Mouse (Mus musculus): ENCODE data around the gene Agfg2. TPM values are rescaled to one million over a fixed set of nuclear protein-coding genes. Genes with fewer than 3 reads are reported as not detected.
A peak's percentile ranks its signal among the peaks of the same experiment; 100 is the strongest.
"Not testable (repeated sequence)": the region's sequence is repeated elsewhere in the genome, so short reads cannot be mapped to it uniquely, and the experiment has no call there.

The Agfg2 gene
- polyA plus RNA-seq, 1 experiment from 2014 or later, result 10.4 TPM

DNA sequence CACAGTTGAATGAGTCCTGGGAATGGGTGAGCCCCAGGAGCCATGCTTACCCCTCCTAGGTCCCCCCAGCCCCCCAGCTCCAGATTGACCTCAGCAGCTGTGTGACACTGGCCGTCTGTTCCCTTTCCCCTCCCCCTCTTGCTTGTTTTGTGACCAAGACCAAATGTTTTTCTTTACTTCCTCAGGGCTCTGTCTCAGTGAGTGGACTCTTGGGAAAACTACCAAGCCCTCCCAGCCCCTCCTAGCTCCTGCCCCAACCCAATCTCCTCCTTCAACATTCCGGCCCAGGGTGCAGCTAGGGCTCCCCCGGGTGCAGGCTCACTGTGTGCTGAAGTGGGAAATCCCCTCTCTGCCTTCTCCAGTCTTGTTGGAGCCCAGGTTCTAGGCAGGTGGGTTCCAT is 53.9 kb downstream of the Agfg2 start:
- Histone ChIP-seq H3K4me2 (ENCODE audit: low read depth, low read length) (peak overlapping the region; percentile 94), H3K27me3 (replicated peaks; ENCODE audit: control insufficient read depth, insufficient read depth, low read length) (no peaks in the 10 kb centered on the region), H3K9ac (ENCODE audit: low read depth, low read length) (peak overlapping the region; percentile 81), H3K36me3 (ENCODE audit: control insufficient read depth, insufficient read depth, low read length) (peaks cover 21% of the 10 kb centered on the region), H3K9me3 (ENCODE audit: control insufficient read depth, low read length) (no peaks in the 10 kb centered on the region), H3K4me1 (ENCODE audit: control insufficient read depth, insufficient read depth, low read length) (peaks cover 34% of the 10 kb centered on the region), H3K27ac (replicated peaks; ENCODE audit: low read depth, low read length) (peak overlapping the region; percentile 89), H3K4me3 (ENCODE audit: low read depth, low read length) (peak overlapping the region; percentile 99)
- WGBS, result 31% methylated on average over 3 of the region's 3 CpGs
- no peak for ATAC-seq (ENCODE audit: low read depth)
- no peak for DNase-seq (ENCODE audit: low spot score)

DNA sequence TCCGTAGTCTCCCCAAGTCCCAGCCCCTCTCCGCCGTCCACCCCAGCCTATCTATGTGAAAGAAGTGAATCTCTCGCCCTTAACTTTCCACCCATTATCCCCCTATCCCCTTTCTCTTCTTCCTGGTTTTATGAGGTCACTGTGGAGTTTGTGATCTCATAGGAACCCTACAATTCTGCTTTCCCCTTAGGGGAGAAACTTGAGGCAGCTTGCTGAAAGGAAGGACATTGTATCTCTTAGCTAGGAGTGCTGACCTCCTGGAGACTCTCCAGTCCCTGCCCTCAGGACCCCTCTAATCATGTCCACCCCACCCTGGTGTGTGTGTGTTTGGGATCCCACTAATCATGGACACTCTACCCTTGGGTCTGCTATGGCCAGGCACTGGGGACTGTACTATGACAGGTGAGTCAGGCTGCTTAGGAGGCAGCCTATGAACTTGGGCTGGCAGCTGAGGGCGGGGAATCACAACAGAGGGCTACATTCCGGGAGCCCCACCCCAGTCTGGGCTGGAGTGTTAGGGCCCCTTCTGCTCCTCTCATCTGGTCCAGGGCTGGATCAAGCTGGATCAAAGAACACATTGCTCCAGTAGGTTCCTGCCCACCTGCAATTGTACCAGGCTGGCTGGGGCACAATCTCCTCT is 54.5 kb downstream of the Agfg2 start:
- peaks cover 34% of the 10 kb centered on the region for H3K4me1 ChIP-seq (ENCODE audit: control insufficient read depth, insufficient read depth, low read length)
- no peaks in the 10 kb centered on the region for H3K9me3 ChIP-seq (ENCODE audit: control insufficient read depth, low read length)
- H3K9ac ChIP-seq (ENCODE audit: low read depth, low read length), result peak overlapping the region; percentile 81
- H3K36me3 ChIP-seq (ENCODE audit: control insufficient read depth, insufficient read depth, low read length), result peaks cover 15% of the 10 kb centered on the region
- H3K27me3 ChIP-seq (replicated peaks; ENCODE audit: control insufficient read depth, insufficient read depth, low read length), result no peaks in the 10 kb centered on the region
- WGBS, result 14% methylated on average over 6 of the region's 6 CpGs
- H3K27ac ChIP-seq (replicated peaks; ENCODE audit: low read depth, low read length), result peak overlapping the region; percentile 89
- peak; percentile 61 for DNase-seq (ENCODE audit: low spot score)
- peak overlapping the region; percentile 99 for H3K4me3 ChIP-seq (ENCODE audit: low read depth, low read length)
- no peak; the same call in 1 of the 2 replicates for ATAC-seq (ENCODE audit: low read depth)
- peak overlapping the region; percentile 94 for H3K4me2 ChIP-seq (ENCODE audit: low read depth, low read length)

DNA sequence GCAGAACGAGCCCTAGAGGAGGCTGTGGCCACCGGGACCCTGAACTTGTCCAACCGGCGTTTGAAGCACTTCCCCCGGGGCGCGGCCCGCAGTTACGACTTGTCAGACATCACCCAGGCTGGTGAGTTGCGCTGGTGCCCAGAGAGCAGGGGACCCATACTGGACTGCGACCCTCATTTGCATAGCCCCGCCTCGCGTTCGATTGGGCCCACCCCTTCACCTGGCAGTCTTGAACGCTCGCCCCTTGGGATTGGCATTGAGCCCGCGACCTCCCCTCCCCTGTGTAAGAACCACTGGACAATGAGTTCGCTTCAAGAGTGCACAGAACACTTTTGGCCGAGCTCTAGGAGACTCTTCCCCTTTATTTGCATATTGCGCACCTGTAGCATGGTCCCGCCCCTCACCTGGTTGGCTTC is 55.2 kb downstream of the Agfg2 start:
- Histone ChIP-seq H3K9ac (ENCODE audit: low read depth, low read length) (peak overlapping the region; percentile 81), H3K4me3 (ENCODE audit: low read depth, low read length) (peak overlapping the region; percentile 99), H3K36me3 (ENCODE audit: control insufficient read depth, insufficient read depth, low read length) (peaks cover 9% of the 10 kb centered on the region), H3K27ac (replicated peaks; ENCODE audit: low read depth, low read length) (peak overlapping the region; percentile 89), H3K9me3 (ENCODE audit: control insufficient read depth, low read length) (no peaks in the 10 kb centered on the region), H3K4me2 (ENCODE audit: low read depth, low read length) (peak overlapping the region; percentile 94), H3K27me3 (replicated peaks; ENCODE audit: control insufficient read depth, insufficient read depth, low read length) (no peaks in the 10 kb centered on the region), H3K4me1 (ENCODE audit: control insufficient read depth, insufficient read depth, low read length) (peaks cover 34% of the 10 kb centered on the region)
- peak; percentile 77 for DNase-seq (ENCODE audit: low spot score)
- ATAC-seq (ENCODE audit: low read depth), result 0 out of 2 replicates have a peak, but pooled peaks have one; percentile 4
- 0% methylated on average over 21 of the region's 23 CpGs for WGBS

DNA sequence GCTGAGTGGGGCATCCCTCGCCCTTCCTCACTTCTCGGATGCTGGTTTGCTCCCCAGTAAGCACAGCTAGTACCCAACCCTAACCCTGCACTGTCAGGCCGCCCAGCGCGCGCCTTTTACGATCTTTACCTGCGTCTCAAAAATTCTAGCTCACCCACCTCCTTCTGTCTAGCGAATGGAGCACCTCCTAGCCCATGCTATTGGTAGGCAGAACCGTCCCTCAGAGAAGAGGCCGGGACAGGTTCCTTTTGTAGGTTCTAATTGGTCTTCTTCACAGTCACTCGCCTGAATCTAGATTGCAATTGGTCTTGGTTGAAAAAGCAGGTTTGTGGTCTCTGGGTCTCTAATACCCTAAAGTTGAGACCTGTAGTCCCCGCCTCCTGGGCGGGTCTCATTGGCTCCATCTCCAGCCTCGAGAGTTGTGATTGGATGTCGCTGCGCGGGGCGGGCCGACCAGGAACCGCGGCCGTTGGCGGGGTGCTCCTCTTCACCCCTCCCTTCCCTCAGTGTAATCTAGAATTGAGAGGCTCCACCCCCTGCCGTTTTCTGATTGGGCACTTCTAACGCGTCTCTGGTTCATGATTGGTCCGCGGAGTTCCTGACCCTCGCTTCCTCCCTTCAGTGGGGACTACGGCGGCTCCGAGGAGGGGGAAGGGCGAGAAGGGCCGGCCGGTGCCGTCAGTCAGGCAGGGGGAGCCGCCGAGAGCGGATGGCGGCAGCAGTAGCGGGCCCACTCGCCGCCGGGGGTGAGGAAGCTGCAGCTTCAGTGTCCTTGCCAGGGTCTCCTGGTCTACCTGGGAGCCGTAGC is 55.8 kb downstream of the Agfg2 start, which contains the start of the genes Fbxo24, Lrch4 and Gm20605:
Gene Fbxo24, minus strand, starts transcription at position 505 of the 808 bp plus-strand sequence.
Gene Lrch4, plus strand, starts transcription at position 624 of the 808 bp plus-strand sequence.
Gene Gm20605, plus strand, starts transcription at position 678 of the 808 bp plus-strand sequence.
- peak; percentile 97 for ATAC-seq (ENCODE audit: low read depth)
- under 1% methylated on average over 42 of the region's 46 CpGs for WGBS
- H3K4me1 ChIP-seq (ENCODE audit: control insufficient read depth, insufficient read depth, low read length), result peaks cover 34% of the 10 kb centered on the region

DNA sequence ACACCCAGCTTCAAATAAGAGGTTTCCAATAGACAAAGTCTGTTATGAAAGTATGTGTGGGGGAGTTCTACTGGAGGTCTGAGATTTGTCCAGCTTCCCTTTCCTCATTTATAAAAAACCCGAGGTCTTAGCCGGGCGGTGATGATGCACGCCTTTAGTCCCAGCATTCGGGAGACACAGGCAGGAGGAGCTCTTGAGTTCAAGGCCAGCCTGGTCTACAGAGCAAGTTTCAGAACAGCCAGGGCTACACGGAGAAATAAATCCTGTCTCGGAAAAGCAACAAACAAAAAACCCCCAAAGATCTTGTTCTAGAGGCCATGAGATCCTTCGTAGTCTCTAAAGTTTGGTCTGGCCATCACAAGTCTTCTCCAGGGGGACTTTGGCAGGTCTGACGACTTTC is 56.5 kb downstream of the Agfg2 start:
- H3K9ac ChIP-seq (ENCODE audit: low read depth, low read length), result peak overlapping the region; percentile 67
- under 1% methylated on average over 9 of the region's 9 CpGs for WGBS

More for the DNA sequence above, 55.8 kb downstream of the Agfg2 start, which contains the start of the genes Fbxo24, Lrch4 and Gm20605:
- Histone ChIP-seq H3K4me2 (ENCODE audit: low read depth, low read length) (peak within 1 kb of the TSS; percentile 94), H3K36me3 (ENCODE audit: control insufficient read depth, insufficient read depth, low read length) (peaks cover 3% of the 10 kb centered on the region), H3K27ac (replicated peaks; ENCODE audit: low read depth, low read length) (peak within 1 kb of the TSS; percentile 89), H3K9ac (ENCODE audit: low read depth, low read length) (peak within 1 kb of the TSS; percentile 81), H3K4me3 (ENCODE audit: low read depth, low read length) (peak within 1 kb of the TSS; percentile 99), H3K9me3 (ENCODE audit: control insufficient read depth, low read length) (no peaks in the 10 kb centered on the region), H3K27me3 (replicated peaks; ENCODE audit: control insufficient read depth, insufficient read depth, low read length) (no peaks in the 10 kb centered on the region)
- peak; percentile 100 for DNase-seq (ENCODE audit: low spot score)

DNA sequence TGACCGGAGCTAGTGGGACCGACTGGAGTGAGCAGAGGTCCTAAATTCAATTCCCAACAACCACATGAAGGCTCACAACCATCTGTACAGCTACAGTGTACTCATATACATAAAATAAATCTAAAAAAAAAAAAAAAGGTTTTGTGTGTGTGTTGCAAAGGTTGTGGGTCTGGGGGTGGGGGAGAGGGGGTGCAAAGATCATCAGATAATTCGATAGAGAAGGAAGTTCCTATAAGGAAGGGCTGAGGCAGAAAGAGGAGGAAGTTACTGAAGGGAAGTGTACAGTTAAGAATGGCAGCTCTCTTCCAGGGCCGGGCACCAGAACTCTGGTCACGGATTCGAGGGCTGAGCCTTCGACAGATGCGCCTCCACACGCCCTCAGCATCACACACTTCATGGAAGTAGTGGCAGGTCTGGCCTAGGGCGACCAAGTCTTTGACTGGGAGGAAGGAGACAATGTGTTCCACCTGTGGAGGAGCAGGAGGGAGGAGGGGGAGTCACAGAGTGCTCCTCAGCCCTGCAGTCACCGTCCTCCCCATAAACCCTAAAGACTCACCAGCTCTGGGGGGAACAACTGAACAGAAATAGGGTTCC is 60.5 kb downstream of the Agfg2 start:
- H3K9me3 ChIP-seq (ENCODE audit: control insufficient read depth, low read length), result no peaks in the 10 kb centered on the region
- WGBS, result 86% methylated on average over 11 of the region's 11 CpGs
- H3K27me3 ChIP-seq (replicated peaks; ENCODE audit: control insufficient read depth, insufficient read depth, low read length), result no peaks in the 10 kb centered on the region
- H3K36me3 ChIP-seq (ENCODE audit: control insufficient read depth, insufficient read depth, low read length), result no peaks in the 10 kb centered on the region
- no peak for DNase-seq (ENCODE audit: low spot score)
- ATAC-seq (ENCODE audit: low read depth), result no peak
- H3K4me1 ChIP-seq (ENCODE audit: control insufficient read depth, insufficient read depth, low read length), result peaks cover 8% of the 10 kb centered on the region; the same call in 1 of the 2 replicates
- no peak overlapping the region for H3K9ac ChIP-seq (ENCODE audit: low read depth, low read length)
- H3K4me3 ChIP-seq (ENCODE audit: low read depth, low read length), result no peak overlapping the region
- no peak overlapping the region for H3K4me2 ChIP-seq (ENCODE audit: low read depth, low read length)
- no peak overlapping the region for H3K27ac ChIP-seq (replicated peaks; ENCODE audit: low read depth, low read length)

More for the DNA sequence above, 56.5 kb downstream of the Agfg2 start:
- Histone ChIP-seq H3K27me3 (replicated peaks; ENCODE audit: control insufficient read depth, insufficient read depth, low read length) (no peaks in the 10 kb centered on the region), H3K27ac (replicated peaks; ENCODE audit: low read depth, low read length) (peak overlapping the region; percentile 88), H3K4me3 (ENCODE audit: low read depth, low read length) (peak overlapping the region; percentile 51), H3K4me2 (ENCODE audit: low read depth, low read length) (peak overlapping the region; percentile 70), H3K9me3 (ENCODE audit: control insufficient read depth, low read length) (no peaks in the 10 kb centered on the region), H3K36me3 (ENCODE audit: control insufficient read depth, insufficient read depth, low read length) (no peaks in the 10 kb centered on the region), H3K4me1 (ENCODE audit: control insufficient read depth, insufficient read depth, low read length) (peaks cover 33% of the 10 kb centered on the region)
- DNase-seq (ENCODE audit: low spot score) (no peak), ATAC-seq (ENCODE audit: low read depth) (no peak)

DNA sequence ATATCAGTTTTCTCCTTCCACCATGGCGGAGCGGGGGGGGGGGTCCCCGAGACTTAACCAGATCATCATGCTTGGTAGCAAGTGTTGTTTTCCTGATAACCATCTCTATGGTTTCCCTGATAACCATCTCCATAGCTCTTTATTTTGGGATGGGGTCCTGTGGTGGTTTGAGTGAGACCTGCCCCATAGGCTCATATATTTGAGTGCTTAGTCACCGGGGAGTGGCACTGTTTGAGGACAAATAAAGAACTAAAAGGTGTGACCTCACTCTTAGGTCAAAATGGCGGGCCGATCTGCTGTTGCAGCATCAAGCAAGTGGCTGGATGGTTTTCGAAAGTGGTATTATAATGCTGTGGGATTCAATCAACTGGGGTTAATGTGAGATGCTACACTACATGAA is 69.2 kb downstream of the Agfg2 start:
- no peak overlapping the region for H3K4me3 ChIP-seq (ENCODE audit: low read depth, low read length)
- H3K27ac ChIP-seq (replicated peaks; ENCODE audit: low read depth, low read length), result no peak overlapping the region
- whole genome bisulfite sequencing, result 90% methylated on average over 7 of the region's 7 CpGs
- H3K4me1 ChIP-seq (ENCODE audit: control insufficient read depth, insufficient read depth, low read length), result peaks cover 29% of the 10 kb centered on the region
- ATAC-seq (ENCODE audit: low read depth), result no peak
- no peaks in the 10 kb centered on the region for H3K36me3 ChIP-seq (ENCODE audit: control insufficient read depth, insufficient read depth, low read length)
- DNase-seq (ENCODE audit: low spot score), result no peak
- no peak overlapping the region for H3K4me2 ChIP-seq (ENCODE audit: low read depth, low read length)
- no peaks in the 10 kb centered on the region for H3K27me3 ChIP-seq (replicated peaks; ENCODE audit: control insufficient read depth, insufficient read depth, low read length)
- H3K9me3 ChIP-seq (ENCODE audit: control insufficient read depth, low read length), result no peaks in the 10 kb centered on the region
- H3K9ac ChIP-seq (ENCODE audit: low read depth, low read length), result no peak overlapping the region

DNA sequence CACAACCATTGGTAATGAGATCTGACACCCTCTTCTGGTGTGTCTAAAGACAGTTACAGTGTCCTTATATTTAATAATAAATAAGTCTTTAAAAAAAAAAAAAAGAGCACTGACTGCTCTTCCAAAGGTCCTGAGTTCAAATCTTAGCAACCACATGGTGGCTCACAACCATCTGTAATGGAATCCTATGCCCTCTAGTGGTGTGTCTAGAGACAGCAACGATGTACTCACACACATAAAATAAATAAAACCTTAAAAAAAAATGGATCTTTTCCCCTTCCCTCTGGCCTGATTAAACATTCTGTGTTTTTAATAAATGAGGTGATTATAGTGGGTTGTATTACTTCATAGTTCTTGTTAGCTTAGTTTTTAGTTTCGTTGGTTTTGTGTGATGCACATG is 69.6 kb downstream of the Agfg2 start:
- H3K27me3 ChIP-seq (replicated peaks; ENCODE audit: control insufficient read depth, insufficient read depth, low read length); H3K4me3 ChIP-seq (ENCODE audit: low read depth, low read length); DNase-seq (ENCODE audit: low spot score); H3K27ac ChIP-seq (replicated peaks; ENCODE audit: low read depth, low read length); H3K4me2 ChIP-seq (ENCODE audit: low read depth, low read length); H3K36me3 ChIP-seq (ENCODE audit: control insufficient read depth, insufficient read depth, low read length); H3K9ac ChIP-seq (ENCODE audit: low read depth, low read length); ATAC-seq (ENCODE audit: low read depth); H3K9me3 ChIP-seq (ENCODE audit: control insufficient read depth, low read length): not testable (repeated sequence)
- H3K4me1 ChIP-seq (ENCODE audit: control insufficient read depth, insufficient read depth, low read length), result peaks cover 33% of the 10 kb centered on the region
- WGBS, result 91% methylated on average over 2 of the region's 2 CpGs

Data from embryonic facial prominence, embryonic 14.5 days (tissue).